Mouse (Mus musculus) olfactory bulb, adult 2 months (tissue): ENCODE measurements around the gene C8a.

Source experiments
- CTCF ChIP-seq: fragments of 200-500 bp; IDR thresholded peaks from 2 replicates; pipeline ENCODE4 v1.5.1; 2012; ENCODE audit warnings: low read depth, mild to moderate bottlenecking, low read length, moderate library complexity; ENCODE audit not compliant: insufficient read depth
- POLR2A ChIP-seq: fragments of 200-500 bp; IDR thresholded peaks from 2 replicates; pipeline ENCODE4 v1.6.1; 2012; ENCODE audit warnings: mild to moderate bottlenecking, low read depth, low read length, moderate library complexity; ENCODE audit not compliant: insufficient read depth

DNA sequence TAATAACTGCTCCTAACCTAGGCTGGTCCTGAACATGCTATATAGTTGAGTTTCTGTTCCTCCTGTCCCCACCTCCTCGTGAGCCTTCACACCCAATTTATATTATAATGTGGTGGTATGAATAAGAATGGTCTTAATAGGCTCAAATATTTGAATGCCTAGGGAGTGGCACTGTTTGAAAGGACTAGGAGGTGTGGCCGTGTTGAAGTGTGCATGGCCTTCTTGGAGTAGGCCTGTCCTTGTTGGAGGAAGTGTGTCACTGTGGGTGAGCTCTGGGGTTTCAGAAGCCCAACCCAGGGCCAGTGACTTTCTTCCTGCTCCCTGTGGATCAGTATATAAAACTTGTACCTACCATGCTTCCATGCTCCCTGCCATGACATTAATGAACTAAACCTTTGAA lies 62.6 kb downstream of the C8a start:
- TF ChIP-seq POLR2A, result no peak
- TF ChIP-seq CTCF, result no peak
